Mouse (Mus musculus): ENCODE measurements around the gene Cntn5. TPM values are rescaled to one million over a fixed set of nuclear protein-coding genes. Genes with fewer than 3 reads are reported as not detected.

Cntn5 gene
- 10 to 100 TPM; 24.8 to 26.1 TPM for total RNA-seq (2021)
- long read RNA-seq, experiment 1, partial matches to known transcripts: 4 of 5 reads
- long read RNA-seq, experiment 1, other reads (novel, unspliced or antisense): 1 of 5 reads
- long read RNA-seq, experiment 2: 0 reads

GRCm38 (mm10) chr9:10904616-10905363, at the start of gene Cntn5:
Gene Cntn5, minus strand, starts transcription at chr9:10904775.
- peak; percentile 75 to 79 for DNase-seq (ENCODE audit: low spot score in 2 of 2)
- intact Hi-C loops (cut with DNase I): loop anchor here (5.0 to 10.0 kb wide), 3 partner anchors 590 to 1973 kb away; no protein-coding TSS in a partner anchor

GRCm38 (mm10) chr9:10950470-10950869, 45.9 kb upstream of the Cntn5 start:
- intact Hi-C loops (cut with DNase I): no loop called here

GRCm38 (mm10) chr9:10909573-10909972, 5.0 kb upstream of the Cntn5 start:
- intact Hi-C loops (cut with DNase I): loop anchor here (5.0 to 10.0 kb wide), 3 partner anchors 595 to 1968 kb away; no protein-coding TSS in a partner anchor
- DNase-seq (ENCODE audit: low spot score in 2 of 2): peak; percentile 80 to 88

More at GRCm38 (mm10) chr9:10950470-10950869, 45.9 kb upstream of the Cntn5 start:
- no peak for DNase-seq (ENCODE audit: low spot score in 2 of 2)

- intact Hi-C loops (cut with DNase I): loop anchor here (5.0 to 10.0 kb wide), 3 partner anchors 591 to 1972 kb away; no protein-coding TSS in a partner anchor
- DNase-seq (ENCODE audit: low spot score in 2 of 2): no peak
Measured at GRCm38 (mm10) chr9:10905696-10906095, 1.1 kb upstream of the Cntn5 start.

- no peak for DNase-seq (ENCODE audit: low spot score in 2 of 2)
- intact Hi-C loops (cut with DNase I): no loop called here
Measured at GRCm38 (mm10) chr9:10879758-10880157, 24.8 kb downstream of the Cntn5 start.

GRCm38 (mm10) chr9:10873881-10874280, 30.7 kb downstream of the Cntn5 start:
- intact Hi-C loops (cut with DNase I): no loop called here
- DNase-seq (ENCODE audit: low spot score in 2 of 2): no peak

- DNase-seq (ENCODE audit: low spot score in 2 of 2): no peak
- intact Hi-C loops (cut with DNase I): no loop called here
Measured at GRCm38 (mm10) chr9:10856204-10856892, 48.2 kb downstream of the Cntn5 start.

GRCm38 (mm10) chr9:10816711-10817110, 87.9 kb downstream of the Cntn5 start:
- no peak for DNase-seq (ENCODE audit: low spot score in 2 of 2)
- intact Hi-C loops (cut with DNase I): no loop called here

- DNase-seq (ENCODE audit: low spot score in 2 of 2): no peak
- intact Hi-C loops (cut with DNase I): no loop called here
Measured at GRCm38 (mm10) chr9:10797158-10797557, 107.4 kb downstream of the Cntn5 start.

GRCm38 (mm10) chr9:10795102-10795501, 109.5 kb downstream of the Cntn5 start:
- intact Hi-C loops (cut with DNase I): no loop called here
- no peak for DNase-seq (ENCODE audit: low spot score in 2 of 2)

GRCm38 (mm10) chr9:10731878-10732277, 172.7 kb downstream of the Cntn5 start:
- DNase-seq (ENCODE audit: low spot score in 2 of 2): no peak
- intact Hi-C loops (cut with DNase I): no loop called here

GRCm38 (mm10) chr9:10724191-10724590, 180.4 kb downstream of the Cntn5 start:
- intact Hi-C loops (cut with DNase I): no loop called here
- peak in 1 of 2 experiments; percentile 10 for DNase-seq (ENCODE audit: low spot score in 2 of 2)

GRCm38 (mm10) chr9:10722121-10722520, 182.5 kb downstream of the Cntn5 start:
- intact Hi-C loops (cut with DNase I): no loop called here
- DNase-seq (ENCODE audit: low spot score in 2 of 2): no peak

GRCm38 (mm10) chr9:10718986-10719385, 185.6 kb downstream of the Cntn5 start:
- intact Hi-C loops (cut with DNase I): no loop called here
- DNase-seq (ENCODE audit: low spot score in 2 of 2): no peak

- no peak for DNase-seq (ENCODE audit: low spot score in 2 of 2)
- intact Hi-C loops (cut with DNase I): no loop called here
Measured at GRCm38 (mm10) chr9:10713641-10714040, 190.9 kb downstream of the Cntn5 start.

GRCm38 (mm10) chr9:10681646-10682045, 222.9 kb downstream of the Cntn5 start:
- intact Hi-C loops (cut with DNase I): no loop called here
- DNase-seq (ENCODE audit: low spot score in 2 of 2): no peak

GRCm38 (mm10) chr9:10681181-10681580, 223.4 kb downstream of the Cntn5 start:
- DNase-seq (ENCODE audit: low spot score in 2 of 2): no peak
- intact Hi-C loops (cut with DNase I): no loop called here

- DNase-seq (ENCODE audit: low spot score in 2 of 2): peak in 1 of 2 experiments; percentile 14
- intact Hi-C loops (cut with DNase I): no loop called here
Measured at GRCm38 (mm10) chr9:10668676-10669075, 235.9 kb downstream of the Cntn5 start.

GRCm38 (mm10) chr9:10667438-10667837, 237.1 kb downstream of the Cntn5 start:
- DNase-seq (ENCODE audit: low spot score in 2 of 2): no peak
- intact Hi-C loops (cut with DNase I): no loop called here

GRCm38 (mm10) chr9:10665756-10666155, 238.8 kb downstream of the Cntn5 start:
- peak; percentile 31 to 34 for DNase-seq (ENCODE audit: low spot score in 2 of 2)
- intact Hi-C loops (cut with DNase I): no loop called here

All from left cerebral cortex, postnatal 14 days (tissue).